Comparison of ENCODE assay signal across 8 mouse cellular contexts in the genomic region with DNA sequence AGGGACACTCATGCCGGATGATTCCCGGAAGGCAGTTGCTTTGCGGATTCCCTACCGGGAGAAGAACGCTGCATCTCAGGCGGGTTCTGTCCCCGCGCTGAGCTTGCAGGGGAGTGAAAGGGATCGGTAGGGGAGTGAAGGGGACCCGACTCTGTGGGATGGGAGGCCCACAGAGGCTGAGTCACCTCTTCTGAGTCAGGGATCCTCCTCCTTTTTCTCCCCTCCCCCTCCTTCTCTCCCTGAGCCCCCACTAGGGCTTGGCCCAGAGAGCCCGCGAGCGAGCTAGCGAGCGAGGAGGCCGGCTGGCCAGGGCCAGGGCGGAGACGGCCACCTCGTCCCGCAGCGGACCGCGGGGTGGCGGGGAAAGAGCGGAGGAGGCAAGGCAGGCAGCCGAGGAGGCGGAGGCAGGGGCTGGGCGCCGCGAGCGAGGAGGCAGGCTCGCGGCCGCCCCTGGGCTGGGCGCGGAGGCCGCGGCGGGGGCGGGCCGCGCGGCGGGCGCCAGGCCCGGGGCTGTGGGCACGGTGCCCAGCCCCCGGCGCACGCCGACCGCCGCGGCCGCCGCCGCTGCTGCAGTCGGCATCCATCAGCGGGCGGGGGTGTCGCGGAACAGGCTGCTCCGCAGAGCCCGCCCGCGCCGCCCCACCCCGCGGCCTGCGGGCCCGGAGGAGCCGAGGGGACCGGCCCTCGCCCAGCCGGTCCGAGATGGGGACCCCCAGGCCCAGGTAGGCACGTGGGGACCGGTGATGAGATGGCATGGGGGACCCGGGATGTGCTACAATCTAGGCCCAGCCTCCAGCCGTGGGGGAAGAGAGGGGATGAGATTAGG. TPM values are rescaled to one million over a fixed set of nuclear protein-coding genes. Genes with fewer than 3 reads are reported as not detected.
DNase-seq lines count a peak whose midpoint lies in the region; ATAC-seq and TF ChIP-seq lines count a peak whose summit lies in the region.

No protein-coding gene starts in this region.

- no peaks in the 10 kb centered on the region for H3K36me3 ChIP-seq in embryonic facial prominence, embryonic 10.5 days (replicated peaks)
- H3K36me3 ChIP-seq in heart, embryonic 12.5 days, result no peaks in the 10 kb centered on the region
- H3K36me3 ChIP-seq in kidney, embryonic 15.5 days, result no peaks in the 10 kb centered on the region
- no peaks in the 10 kb centered on the region for H3K36me3 ChIP-seq in liver, adult 2 months (ENCODE audit: control insufficient read depth, insufficient read depth, low read length)
- H3K36me3 ChIP-seq in midbrain, embryonic 16.5 days (ENCODE audit: control insufficient read depth, insufficient read depth, low read length), result no peaks in the 10 kb centered on the region

- no peaks in the 10 kb centered on the region for H3K79me2 ChIP-seq in liver, adult 2 months (ENCODE audit: control insufficient read depth, insufficient read depth, low read length)

- H3K9me3 ChIP-seq in embryonic facial prominence, embryonic 10.5 days, result no peaks in the 10 kb centered on the region
- no peaks in the 10 kb centered on the region for H3K9me3 ChIP-seq in heart, embryonic 12.5 days (replicated peaks)
- H3K9me3 ChIP-seq in kidney, embryonic 15.5 days (replicated peaks), result no peaks in the 10 kb centered on the region
- no peaks in the 10 kb centered on the region for H3K9me3 ChIP-seq in midbrain, embryonic 16.5 days (replicated peaks; ENCODE audit: control insufficient read depth, low read length, poor library complexity, severe bottlenecking)

- TF ChIP-seq POLR2A in liver, adult 2 months (IDR thresholded peaks at IDR 0.05; ENCODE audit: extremely low read depth, insufficient read depth, low read length), result 0 out of 2 replicates have a peak, but pooled peaks have one; percentile 23

- peak overlapping the region; percentile 97 for H3K4me2 ChIP-seq in heart, embryonic 12.5 days
- H3K4me2 ChIP-seq in kidney, embryonic 15.5 days, result peak overlapping the region; percentile 96
- peak overlapping the region; percentile 91 for H3K4me2 ChIP-seq in midbrain, embryonic 16.5 days (ENCODE audit: low read length)

- ATAC-seq in heart, embryonic 12.5 days (ENCODE audit: insufficient number of reproducible peaks, low FRiP score), result peak; percentile 87
- ATAC-seq in kidney, embryonic 15.5 days (replicated peaks; ENCODE audit: low FRiP score), result peak; percentile 85
- ATAC-seq in midbrain, embryonic 16.5 days, result peak; percentile 61

- peak; percentile 89 for DNase-seq in 3134 (ENCODE audit: extremely low read depth, insufficient read length, low spot score)
- peak; percentile 84 for DNase-seq in adrenal gland, postnatal 10 days
- peak; percentile 79 for DNase-seq in embryonic facial prominence, embryonic 10.5 days (ENCODE audit: low spot score)
- no peak for DNase-seq in liver, adult 2 months (ENCODE audit: extremely low read depth, low read depth, low spot score)
- DNase-seq in telencephalon, adult 2 months (ENCODE audit: low read depth, low spot score), result peak; percentile 69

- H3K4me1 ChIP-seq in embryonic facial prominence, embryonic 10.5 days, result peaks cover 61% of the 10 kb centered on the region
- peaks cover 62% of the 10 kb centered on the region for H3K4me1 ChIP-seq in heart, embryonic 12.5 days (replicated peaks)
- peaks cover 49% of the 10 kb centered on the region for H3K4me1 ChIP-seq in kidney, embryonic 15.5 days
- H3K4me1 ChIP-seq in liver, adult 2 months (ENCODE audit: control insufficient read depth, insufficient read depth, low read length), result peaks cover 5% of the 10 kb centered on the region
- H3K4me1 ChIP-seq in midbrain, embryonic 16.5 days (ENCODE audit: control insufficient read depth, insufficient read depth, low read length), result peaks cover 19% of the 10 kb centered on the region

- peaks cover 21% of the 10 kb centered on the region for H3K27me3 ChIP-seq in embryonic facial prominence, embryonic 10.5 days (replicated peaks; ENCODE audit: low read depth, poor library complexity, severe bottlenecking)
- H3K27me3 ChIP-seq in heart, embryonic 12.5 days (replicated peaks), result peaks cover 7% of the 10 kb centered on the region; the same call in 1 of the 2 replicates
- H3K27me3 ChIP-seq in kidney, embryonic 15.5 days, result no peaks in the 10 kb centered on the region; the same call in 1 of the 2 replicates
- H3K27me3 ChIP-seq in liver, adult 2 months (ENCODE audit: control insufficient read depth, insufficient read depth, low read length), result no peaks in the 10 kb centered on the region
- no peaks in the 10 kb centered on the region for H3K27me3 ChIP-seq in midbrain, embryonic 16.5 days (ENCODE audit: control insufficient read depth, insufficient read depth, low read depth, low read length)

- WGBS in embryonic facial prominence, embryonic 10.5 days, result 1% methylated on average over 80 of the region's 80 CpGs
- WGBS in heart, embryonic 12.5 days, result 2% methylated on average over 69 of the region's 80 CpGs
- under 1% methylated on average over 56 of the region's 80 CpGs for WGBS in kidney, embryonic 15.5 days
- WGBS in liver, adult 2 months, result 2% methylated on average over 67 of the region's 80 CpGs
- under 1% methylated on average over 68 of the region's 80 CpGs for WGBS in midbrain, embryonic 16.5 days

- peak overlapping the region; percentile 81 for H3K4me3 ChIP-seq in embryonic facial prominence, embryonic 10.5 days
- H3K4me3 ChIP-seq in heart, embryonic 12.5 days, result peak overlapping the region; percentile 74
- peak overlapping the region; percentile 56 for H3K4me3 ChIP-seq in kidney, embryonic 15.5 days (replicated peaks)
- peak overlapping the region; percentile 64 for H3K4me3 ChIP-seq in liver, adult 2 months (ENCODE audit: insufficient read depth, low read depth, low read length)
- peak overlapping the region; percentile 61 for H3K4me3 ChIP-seq in midbrain, embryonic 16.5 days (ENCODE audit: low read depth, low read length)

- H3K27ac ChIP-seq in embryonic facial prominence, embryonic 10.5 days (replicated peaks), result peak overlapping the region; percentile 86
- peak overlapping the region; percentile 83 for H3K27ac ChIP-seq in heart, embryonic 12.5 days (ENCODE audit: poor library complexity, severe bottlenecking)
- peak overlapping the region; percentile 65 for H3K27ac ChIP-seq in kidney, embryonic 15.5 days
- H3K27ac ChIP-seq in liver, adult 2 months (replicated peaks; ENCODE audit: insufficient read depth, low read depth, low read length), result no peak overlapping the region; the same call in 1 of the 2 replicates
- peak overlapping the region; percentile 50 for H3K27ac ChIP-seq in midbrain, embryonic 16.5 days (ENCODE audit: low read length)

- H3K9ac ChIP-seq in heart, embryonic 12.5 days, result peak overlapping the region; percentile 89
- peak overlapping the region; percentile 79 for H3K9ac ChIP-seq in kidney, embryonic 15.5 days
- H3K9ac ChIP-seq in liver, adult 2 months (ENCODE audit: low read depth, low read length), result peak overlapping the region; percentile 71
- H3K9ac ChIP-seq in midbrain, embryonic 16.5 days (ENCODE audit: low read depth, low read length), result peak overlapping the region; percentile 94

- TF ChIP-seq CTCF in liver, adult 2 months (IDR thresholded peaks at IDR 0.05; ENCODE audit: low read depth, low read length), result no peak

RNA-seq across cellular contexts. Expression of gene Epb41l1, which starts 54.8 kb away (rescaled TPM):
- 10 to 100 TPM; 41.5 to 56.4 TPM for total RNA-seq in adrenal gland, postnatal 10 days (2021)
- 1.2 and 1.6 TPM in 2 replicates for polyA plus RNA-seq in embryonic facial prominence, embryonic 10.5 days (2016; fragmentation: Nextera tagmentation; extraction: Ambion mirVana)
- polyA plus RNA-seq in heart, embryonic 12.5 days (2016; fragmentation: Nextera tagmentation; extraction: Ambion mirVana), result 1.2 and 1.4 TPM in 2 replicates
- 2.3 and 2.8 TPM in 2 replicates for polyA plus RNA-seq in kidney, embryonic 15.5 days (2015; fragmentation: Nextera tagmentation; extraction: Ambion mirVana)
- 1.2 and 1.3 TPM in 2 replicates for total RNA-seq in liver, adult 2 months (2014; rRNA removed)
- polyA plus RNA-seq in liver, adult 2 months (2012; rRNA removed), result 0.72 and 1.1 TPM in 2 replicates
- 18.5 and 19.4 TPM in 2 replicates for polyA plus RNA-seq in midbrain, embryonic 16.5 days (2015; fragmentation: Nextera tagmentation; extraction: Ambion mirVana)
